19 mouse cellular contexts compared by ENCODE assay signal in the genomic region with DNA sequence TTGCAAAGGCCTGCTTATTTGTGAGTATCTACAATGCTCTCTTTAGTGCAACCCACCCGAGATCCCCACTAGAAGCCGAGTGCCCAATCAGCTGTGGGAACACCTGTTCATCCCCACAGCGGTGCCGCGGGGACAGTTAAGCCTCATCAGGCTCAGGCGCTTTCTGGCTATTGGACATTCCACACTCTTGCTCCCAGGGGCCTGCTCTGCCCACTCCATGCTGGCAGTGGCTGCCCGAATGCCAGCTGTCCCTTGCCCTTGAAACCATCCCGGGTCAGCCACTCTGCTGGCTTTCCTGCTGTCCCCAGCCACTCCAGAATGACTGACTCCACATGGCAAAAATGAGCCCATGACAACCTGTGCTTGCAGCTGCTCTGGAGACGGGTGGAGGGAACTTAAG.
A peak's percentile ranks its signal among the peaks of the same experiment; 100 is the strongest.
DNase-seq lines count a peak whose midpoint lies in the region; ATAC-seq lines count a peak whose summit lies in the region.
"Had no signal": no experiment of that assay in that cellular context is flagged by ENCODE, and none has a peak within 500 bp of the region (broad histone marks: within the 10 kb centered on the region; RNA-seq: fewer than 3 reads in every experiment).

No protein-coding gene starts in this region.

- no peak overlapping the region for H3K9ac ChIP-seq in hindbrain, embryonic 11.5 days (ENCODE audit: low read depth, low read length)
- no peak overlapping the region for H3K9ac ChIP-seq in neural tube, embryonic 13.5 days
- H3K9ac ChIP-seq: forebrain, postnatal 0 days; heart, embryonic 13.5 days; lung, embryonic 14.5 days; midbrain, embryonic 12.5 days; stomach, embryonic 15.5 days had no signal

- no peaks in the 10 kb centered on the region for H3K36me3 ChIP-seq in hindbrain, embryonic 10.5 days
- H3K36me3 ChIP-seq in hindbrain, embryonic 11.5 days (ENCODE audit: control insufficient read depth, insufficient read depth, low read length): no peaks in the 10 kb centered on the region
- no peaks in the 10 kb centered on the region for H3K36me3 ChIP-seq in neural tube, embryonic 13.5 days
- H3K36me3 ChIP-seq: heart, embryonic 13.5 days; midbrain, embryonic 12.5 days; stomach, embryonic 15.5 days had no signal

- no peak for ATAC-seq in hindbrain, embryonic 11.5 days (ENCODE audit: low FRiP score)
- ATAC-seq in neural tube, embryonic 13.5 days (ENCODE audit: low read depth): 0 out of 2 replicates have a peak, but pooled peaks have one; percentile 36
- ATAC-seq: forebrain, postnatal 0 days; intestine, postnatal 0 days had no signal

- no peaks in the 10 kb centered on the region for H3K4me1 ChIP-seq in hindbrain, embryonic 10.5 days (replicated peaks)
- H3K4me1 ChIP-seq in hindbrain, embryonic 11.5 days (replicated peaks; ENCODE audit: control insufficient read depth, insufficient read depth, low read length): no peaks in the 10 kb centered on the region
- H3K4me1 ChIP-seq in neural tube, embryonic 13.5 days (replicated peaks): peaks cover 4% of the 10 kb centered on the region; the same call in 1 of the 2 replicates
- H3K4me1 ChIP-seq: heart, embryonic 13.5 days; midbrain, embryonic 12.5 days; stomach, embryonic 15.5 days had no signal

- DNase-seq in hindbrain, embryonic 10.5 days (ENCODE audit: low spot score): peak; percentile 9
- no peak for DNase-seq in hindbrain, embryonic 11.5 days (ENCODE audit: low spot score)
- DNase-seq in neural tube, embryonic 10.5 days (ENCODE audit: extremely low spot score, low spot score): no peak
- peak; percentile 71 for DNase-seq in gastrocnemius, postnatal 25 days
- no peak for DNase-seq in layer of hippocampus, postnatal 10 days (ENCODE audit: low spot score in 2 of 2)
- DNase-seq in embryo, embryonic 10.5 days (ENCODE audit: low spot score): no peak
- DNase-seq: adrenal gland, postnatal 36 days; cerebellum, adult 9-11 months; forebrain, postnatal 0 days; heart, postnatal 36 days; lung, embryonic 14.5 days; lung, postnatal 4 days; thymus, adult 2 months had no signal

- H3K4me2 ChIP-seq in hindbrain, embryonic 11.5 days (replicated peaks; ENCODE audit: low read depth, low read length): no peak overlapping the region
- H3K4me2 ChIP-seq in neural tube, embryonic 13.5 days: no peak overlapping the region
- H3K4me2 ChIP-seq: heart, embryonic 13.5 days; liver, embryonic 11.5 days; lung, embryonic 14.5 days; midbrain, embryonic 12.5 days; stomach, embryonic 15.5 days had no signal

- no peaks in the 10 kb centered on the region for H3K9me3 ChIP-seq in hindbrain, embryonic 10.5 days
- H3K9me3 ChIP-seq in hindbrain, embryonic 11.5 days (ENCODE audit: control insufficient read depth, low read length): no peaks in the 10 kb centered on the region
- H3K9me3 ChIP-seq in neural tube, embryonic 13.5 days: no peaks in the 10 kb centered on the region
- H3K9me3 ChIP-seq: heart, embryonic 13.5 days; midbrain, embryonic 12.5 days; stomach, embryonic 15.5 days had no signal

- H3K27me3 ChIP-seq in hindbrain, embryonic 10.5 days (ENCODE audit: insufficient read depth, poor library complexity, severe bottlenecking): no peaks in the 10 kb centered on the region
- H3K27me3 ChIP-seq in hindbrain, embryonic 11.5 days (ENCODE audit: control insufficient read depth, insufficient read depth, low read length): no peaks in the 10 kb centered on the region
- H3K27me3 ChIP-seq in neural tube, embryonic 13.5 days: no peaks in the 10 kb centered on the region
- H3K27me3 ChIP-seq: heart, embryonic 13.5 days; midbrain, embryonic 12.5 days; stomach, embryonic 15.5 days had no signal

- H3K27ac ChIP-seq in hindbrain, embryonic 10.5 days: no peak overlapping the region
- H3K27ac ChIP-seq in hindbrain, embryonic 11.5 days (ENCODE audit: low read depth, low read length): no peak overlapping the region
- H3K27ac ChIP-seq in neural tube, embryonic 13.5 days (replicated peaks): no peak overlapping the region
- H3K27ac ChIP-seq: heart, embryonic 13.5 days; midbrain, embryonic 12.5 days; stomach, embryonic 15.5 days had no signal

- no peak overlapping the region for H3K4me3 ChIP-seq in hindbrain, embryonic 10.5 days
- H3K4me3 ChIP-seq in hindbrain, embryonic 11.5 days (ENCODE audit: low read depth, low read length): no peak overlapping the region
- H3K4me3 ChIP-seq in neural tube, embryonic 13.5 days: no peak overlapping the region
- H3K4me3 ChIP-seq: heart, embryonic 13.5 days; midbrain, embryonic 12.5 days; stomach, embryonic 15.5 days had no signal

- whole genome bisulfite sequencing in hindbrain, embryonic 10.5 days: 72% methylated on average over 9 of the region's 9 CpGs
- WGBS in hindbrain, embryonic 11.5 days: 74% methylated on average over 9 of the region's 9 CpGs
- 61% methylated on average over 9 of the region's 9 CpGs for WGBS in neural tube, embryonic 13.5 days

Comparison
In these comparisons a context has a peak if more than half of its experiments do, and no peak if none do; other contexts are left out.
1. DNase-seq: peak in hindbrain, embryonic 10.5 days (single experiment) and gastrocnemius, postnatal 25 days (single experiment); none in hindbrain, embryonic 11.5 days (single experiment), neural tube, embryonic 10.5 days (single experiment), layer of hippocampus, postnatal 10 days (0 of 2) and embryo, embryonic 10.5 days (single experiment).